Mouse (Mus musculus) spleen, postnatal 0 days (tissue): ENCODE results near the gene Cd40. TPM values are rescaled to one million over a fixed set of nuclear protein-coding genes. Genes with fewer than 3 reads are reported as not detected.

Experiments
- polyA plus RNA-seq: library from polyadenylated mRNA; unstranded; fragments of >200 nt; fragmentation: Nextera tagmentation; extraction: Ambion mirVana; gene quantifications from 2 replicates; pipeline ENCODE4 v1.2.1, GENCODE M21; 2015

Cd40 gene
- 3.7 and 5.8 TPM in 2 replicates for polyA plus RNA-seq

GRCm38 (mm10) chr2:165054888-165055852 lies at the start of gene Cd40:
TSS of gene Cd40 (plus strand) at chr2:165055627.

GRCm38 (mm10) chr2:165034131-165035057 lies 21.0 kb upstream of the Cd40 start, which contains the start of gene Ncoa5:
TSS of gene Ncoa5 (minus strand) at chr2:165034867.

GRCm38 (mm10) chr2:165090650-165091049 lies 35.2 kb downstream of the Cd40 start, which contains the start of gene 1700025C18Rik:
TSS of gene 1700025C18Rik (minus strand) at chr2:165090750.

Other genes starting within 250 kb of the Cd40 start
- 4.9 and 5.9 TPM in 2 replicates for gene Zswim1, start 232.9 kb upstream of the Cd40 start, polyA plus RNA-seq
- not detected in 2 replicates for gene Spata25, start 227.1 kb upstream of the Cd40 start, polyA plus RNA-seq
- 71.3 and 90.5 TPM in 2 replicates for gene Ctsa, start 222.8 kb upstream of the Cd40 start, polyA plus RNA-seq
- gene Neurl2, start 222.2 kb upstream of the Cd40 start, polyA plus RNA-seq, result 3.3 and 3.9 TPM in 2 replicates
- gene Pltp, start 197.9 kb upstream of the Cd40 start, polyA plus RNA-seq, result 8.5 and 12.7 TPM in 2 replicates
- gene Pcif1, start 176.3 kb upstream of the Cd40 start, polyA plus RNA-seq, result 62.6 and 71.6 TPM in 2 replicates
- 4.5 and 5.3 TPM in 2 replicates for gene Zfp335, start 143.9 kb upstream of the Cd40 start, polyA plus RNA-seq
- gene Mmp9, start 114.8 kb upstream of the Cd40 start, polyA plus RNA-seq, result 88.2 and 122 TPM in 2 replicates
- 0.45 and 0.57 TPM in 2 replicates for gene Slc12a5, start 94.8 kb upstream of the Cd40 start, polyA plus RNA-seq
- 24.0 and 24.4 TPM in 2 replicates for gene Ncoa5, start 20.8 kb upstream of the Cd40 start, polyA plus RNA-seq
- not detected in 2 replicates for gene 1700025C18Rik, start 35.1 kb downstream of the Cd40 start, polyA plus RNA-seq
- gene Cdh22, start 179.2 kb downstream of the Cd40 start, polyA plus RNA-seq, result 0.07 and 0.08 TPM in 2 replicates
- 32.1 and 40.9 TPM in 2 replicates for gene Slc35c2, start 232.2 kb downstream of the Cd40 start, polyA plus RNA-seq